Comparison of ENCODE assay signal across 8 mouse cellular contexts in genomic region chr14:54863501-54864312, GRCm38 (mm10). TPM values are rescaled to one million over a fixed set of nuclear protein-coding genes. Genes with fewer than 3 reads are reported as not detected.
DNase-seq lines count a peak whose midpoint lies in the region; ATAC-seq lines count a peak whose summit lies in the region.

No protein-coding gene starts in this region.

- H3K27ac ChIP-seq in hindbrain, embryonic 15.5 days (replicated peaks) = peak overlapping the region; percentile 85

- peak overlapping the region; percentile 86 for H3K9ac ChIP-seq in hindbrain, embryonic 15.5 days

- ATAC-seq in hindbrain, embryonic 15.5 days (ENCODE audit: low FRiP score, low read depth) = peak; percentile 99

- H3K4me2 ChIP-seq in hindbrain, embryonic 15.5 days = peak overlapping the region; percentile 81

- DNase-seq in T-cell, adult 2 months (ENCODE audit: low spot score) = peak; percentile 62
- DNase-seq in cerebellum, postnatal 4 days (ENCODE audit: low spot score in 2 of 2) = peak; percentile 86 to 92
- DNase-seq in frontal cortex, postnatal 36 days (ENCODE audit: low spot score in 2 of 2) = peak; percentile 91 to 93
- DNase-seq in layer of hippocampus, postnatal 36 days = peak; percentile 89 to 92
- peak; percentile 94 for DNase-seq in lung, postnatal 25 days (ENCODE audit: low spot score)
- peak; percentile 73 for DNase-seq in retina, adult 2 months (ENCODE audit: low read depth, low spot score)
- DNase-seq in thymus, postnatal 25 days = peak; percentile 83

- no peaks in the 10 kb centered on the region for H3K36me3 ChIP-seq in hindbrain, embryonic 15.5 days

- H3K27me3 ChIP-seq in hindbrain, embryonic 15.5 days = no peaks in the 10 kb centered on the region

- WGBS in hindbrain, embryonic 15.5 days = under 1% methylated on average over 52 of the region's 56 CpGs

- H3K4me3 ChIP-seq in hindbrain, embryonic 15.5 days = peak overlapping the region; percentile 84

- H3K9me3 ChIP-seq in hindbrain, embryonic 15.5 days = no peaks in the 10 kb centered on the region

- H3K4me1 ChIP-seq in hindbrain, embryonic 15.5 days (replicated peaks) = peaks cover 14% of the 10 kb centered on the region

RNA-seq across cellular contexts. Expression of gene Homez, which starts 7.1 kb away (rescaled TPM):
- polyA plus RNA-seq in hindbrain, embryonic 15.5 days (2015; fragmentation: Nextera tagmentation; extraction: Ambion mirVana) = 12.1 and 13.7 TPM in 2 replicates
- total RNA-seq in layer of hippocampus, postnatal 36 days (2021) = 10 to 100 TPM; 21.2 to 25.8 TPM

RNA-seq across cellular contexts. Expression of gene Ppp1r3e, which starts 13.6 kb away (rescaled TPM):
- polyA plus RNA-seq in hindbrain, embryonic 15.5 days (2015; fragmentation: Nextera tagmentation; extraction: Ambion mirVana) = 4.1 and 4.8 TPM in 2 replicates
- total RNA-seq in layer of hippocampus, postnatal 36 days (2021) = 10 to 100 TPM; 17.9 to 20.7 TPM

RNA-seq across cellular contexts. Expression of gene Bcl2l2, which starts 19.5 kb away (rescaled TPM):
- 3.2 and 4.3 TPM in 2 replicates for polyA plus RNA-seq in hindbrain, embryonic 15.5 days (2015; fragmentation: Nextera tagmentation; extraction: Ambion mirVana)
- 100 to 1,000 TPM; 120 to 126 TPM for total RNA-seq in layer of hippocampus, postnatal 36 days (2021)

RNA-seq across cellular contexts. Expression of gene Gm20521, which starts 19.5 kb away (rescaled TPM):
- polyA plus RNA-seq in hindbrain, embryonic 15.5 days (2015; fragmentation: Nextera tagmentation; extraction: Ambion mirVana) = not detected in 2 replicates
- total RNA-seq in layer of hippocampus, postnatal 36 days (2021) = 10 to 100 TPM in 1 of 2 experiments, 1 to 10 TPM in 1; 7.5 to 14.5 TPM

RNA-seq across cellular contexts. Expression of gene Pabpn1, which starts 28.6 kb away (rescaled TPM):
- 161 and 162 TPM in 2 replicates for polyA plus RNA-seq in hindbrain, embryonic 15.5 days (2015; fragmentation: Nextera tagmentation; extraction: Ambion mirVana)
- total RNA-seq in layer of hippocampus, postnatal 36 days (2021) = 100 to 1,000 TPM; 231 to 275 TPM

Comparison
In these comparisons a context has a peak if more than half of its experiments do, and no peak if none do; other contexts are left out.
1. Peak in every context shown above with its lines: DNase-seq, ATAC-seq, H3K4me3 ChIP-seq and H3K27ac ChIP-seq.